Mouse (Mus musculus) midbrain, embryonic 10.5 days (tissue): ENCODE data around the gene Celf5. TPM values are rescaled to one million over a fixed set of nuclear protein-coding genes. Genes with fewer than 3 reads are reported as not detected.
"Not testable (repeated sequence)": the region's sequence is repeated elsewhere in the genome, so short reads cannot be mapped to it uniquely, and the experiment has no call there.

Source experiments
- DNase-seq: peaks from one replicate; pipeline ENCODE4 v3.0.0-alpha.2; 2017; ENCODE audit warnings: low spot score
- H3K27ac ChIP-seq: fragments of 300-500 bp; sonication (generic); replicated peaks from 2 replicates; pipeline ENCODE4 v1.5.1; 2016; ENCODE audit warnings: mild to moderate bottlenecking
- H3K27me3 ChIP-seq: fragments of 300-500 bp; sonication (generic); 2 replicates; pipeline ENCODE4 v1.6.1; 2016; ENCODE audit warnings: low read depth, mild to moderate bottlenecking; ENCODE audit not compliant: poor library complexity, severe bottlenecking
- H3K36me3 ChIP-seq: fragments of 300-500 bp; sonication (generic); 2 replicates; pipeline ENCODE4 v1.6.1; 2016; ENCODE audit warnings: mild to moderate bottlenecking, moderate library complexity
- H3K4me1 ChIP-seq: fragments of 300-500 bp; sonication (generic); 2 replicates; pipeline ENCODE4 v1.6.1; 2016
- H3K4me3 ChIP-seq: fragments of 300-500 bp; sonication (generic); 2 replicates; pipeline ENCODE4 v1.5.1; 2016; ENCODE audit warnings: mild to moderate bottlenecking, moderate library complexity
- H3K9me3 ChIP-seq: fragments of 300-500 bp; sonication (generic); replicated peaks from 2 replicates; pipeline ENCODE4 v1.6.1; 2016; ENCODE audit warnings: mild to moderate bottlenecking
- WGBS: fragments of 180-500 bp; shearing (Covaris S2); methylation state at CpG from one replicate; pipeline ENCODE4 v1.1.7; 2016; 5-methylcytosine and 5-hydroxymethylcytosine counted together
- polyA plus RNA-seq: library from polyadenylated mRNA; unstranded; fragments of >200 nt; fragmentation: Nextera tagmentation; extraction: Ambion mirVana; gene quantifications from 2 replicates; pipeline ENCODE4 v1.2.1, GENCODE M21; 2016

Gene Celf5
- polyA plus RNA-seq, 1 experiment from 2014 or later: 5.0 TPM

DNA sequence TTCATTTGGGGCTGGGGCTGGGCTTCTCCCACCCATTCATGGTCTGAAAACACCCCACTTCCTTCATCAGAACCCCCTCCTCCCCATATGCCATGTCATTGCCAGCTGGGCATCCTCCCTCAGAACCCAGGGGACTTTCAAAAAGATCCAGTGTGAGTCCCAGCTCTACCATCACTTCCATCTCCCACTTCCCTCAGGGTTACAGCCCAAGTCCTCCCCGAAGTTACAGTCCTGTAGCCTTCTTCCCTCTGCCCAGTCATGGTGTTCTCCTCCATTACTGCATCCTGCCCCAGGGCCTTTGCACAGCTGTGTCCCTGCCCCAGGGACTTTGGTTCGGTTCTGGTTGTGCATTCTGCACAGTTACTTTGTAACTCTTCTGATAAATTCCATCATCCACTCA is 28.4 kb downstream of the Celf5 start:
- no peak for DNase-seq
- Histone ChIP-seq H3K27me3 (peaks cover 92% of the 10 kb centered on the region), H3K4me1 (peaks cover 7% of the 10 kb centered on the region; the same call in 1 of the 2 replicates), H3K9me3 (no peaks in the 10 kb centered on the region), H3K36me3 (no peaks in the 10 kb centered on the region), H3K4me3 (no peak overlapping the region), H3K27ac (no peak overlapping the region)
- whole genome bisulfite sequencing: 83% methylated on average over 2 of the region's 2 CpGs

DNA sequence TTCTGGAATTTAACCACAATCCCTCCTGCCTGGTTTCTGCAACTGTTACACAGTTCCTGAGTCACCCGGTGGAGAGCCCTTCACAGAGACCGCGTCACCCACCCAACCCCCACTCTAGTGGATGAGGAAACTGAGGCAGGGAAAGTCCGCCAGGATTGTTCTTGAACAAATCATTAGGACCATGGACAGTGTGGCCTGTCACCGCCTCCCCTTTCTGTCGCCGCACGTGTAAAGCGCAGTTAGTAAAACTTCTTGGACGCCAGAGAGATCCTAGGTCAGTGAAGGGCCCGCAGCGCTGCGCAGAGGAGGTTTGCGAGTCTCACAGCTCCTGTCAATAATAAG is 29.6 kb downstream of the Celf5 start:
- H3K36me3 ChIP-seq: no peaks in the 10 kb centered on the region
- no peak overlapping the region for H3K4me3 ChIP-seq
- peaks cover 7% of the 10 kb centered on the region; the same call in 1 of the 2 replicates for H3K4me1 ChIP-seq
- H3K27ac ChIP-seq: no peak overlapping the region
- peak; percentile 16 for DNase-seq
- WGBS: 5% methylated on average over 14 of the region's 14 CpGs
- H3K27me3 ChIP-seq: peaks cover 80% of the 10 kb centered on the region
- no peaks in the 10 kb centered on the region for H3K9me3 ChIP-seq

- Histone ChIP-seq H3K4me3 (no peak overlapping the region), H3K36me3 (no peaks in the 10 kb centered on the region), H3K27ac (no peak overlapping the region), H3K27me3 (peaks cover 75% of the 10 kb centered on the region), H3K4me1 (peaks cover 7% of the 10 kb centered on the region; the same call in 1 of the 2 replicates), H3K9me3 (no peaks in the 10 kb centered on the region)
- DNase-seq: peak; percentile 19
- WGBS: 11% methylated on average over 36 of the region's 36 CpGs
Measured at GRCm38 (mm10) chr10:81452237-81452946, 30.1 kb downstream of the Celf5 start.

GRCm38 (mm10) chr10:81451365-81451745 is 31.2 kb downstream of the Celf5 start:
- peaks cover 64% of the 10 kb centered on the region for H3K27me3 ChIP-seq
- no peaks in the 10 kb centered on the region for H3K9me3 ChIP-seq
- peaks cover 7% of the 10 kb centered on the region; the same call in 1 of the 2 replicates for H3K4me1 ChIP-seq
- WGBS: 73% methylated on average over 6 of the region's 6 CpGs
- no peak overlapping the region for H3K4me3 ChIP-seq
- no peak overlapping the region for H3K27ac ChIP-seq
- peak; percentile 11 for DNase-seq
- H3K36me3 ChIP-seq: no peaks in the 10 kb centered on the region

GRCm38 (mm10) chr10:81450641-81451364 is 31.7 kb downstream of the Celf5 start:
- peak; percentile 10 for DNase-seq
- Histone ChIP-seq H3K36me3 (no peaks in the 10 kb centered on the region), H3K4me1 (peaks cover 7% of the 10 kb centered on the region; the same call in 1 of the 2 replicates), H3K27ac (no peak overlapping the region), H3K27me3 (peaks cover 59% of the 10 kb centered on the region), H3K9me3 (no peaks in the 10 kb centered on the region), H3K4me3 (no peak overlapping the region)
- 63% methylated on average over 9 of the region's 9 CpGs for WGBS

GRCm38 (mm10) chr10:81450140-81450539 is 32.4 kb downstream of the Celf5 start:
- peaks cover 52% of the 10 kb centered on the region for H3K27me3 ChIP-seq

DNA sequence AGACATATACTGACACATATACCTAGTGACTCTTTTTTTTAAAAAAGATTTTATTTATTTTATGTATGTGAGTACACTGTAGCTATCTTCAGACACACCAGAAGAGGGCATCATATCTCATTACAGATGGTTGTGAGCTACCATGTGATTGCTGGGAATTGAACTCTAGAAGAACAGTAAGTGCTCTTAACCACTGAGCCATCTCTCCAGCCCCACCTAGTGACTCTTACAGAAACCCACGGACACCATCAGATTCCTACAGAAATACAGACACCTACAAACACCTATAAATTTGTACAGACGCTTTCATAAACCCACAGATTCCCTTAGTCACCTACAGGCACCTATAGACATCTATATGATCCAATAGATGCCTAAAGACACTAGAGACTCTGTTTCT is 37.0 kb downstream of the Celf5 start:
- not testable (repeated sequence) for H3K4me1 ChIP-seq, H3K27ac ChIP-seq, H3K4me3 ChIP-seq, DNase-seq, H3K9me3 ChIP-seq, H3K27me3 ChIP-seq, H3K36me3 ChIP-seq
- 32% methylated on average over 2 of the region's 2 CpGs for WGBS

More at GRCm38 (mm10) chr10:81450140-81450539, 32.4 kb downstream of the Celf5 start:
- Histone ChIP-seq H3K36me3 (no peaks in the 10 kb centered on the region), H3K4me1 (peaks cover 7% of the 10 kb centered on the region; the same call in 1 of the 2 replicates), H3K9me3 (no peaks in the 10 kb centered on the region), H3K27ac (no peak overlapping the region), H3K4me3 (no peak overlapping the region)
- WGBS: 1% methylated on average over 7 of the region's 7 CpGs
- peak; percentile 83 for DNase-seq

- no peaks in the 10 kb centered on the region for H3K4me1 ChIP-seq
- H3K36me3 ChIP-seq: no peaks in the 10 kb centered on the region
- H3K4me3 ChIP-seq: no peak overlapping the region
- DNase-seq: no peak
- no peak overlapping the region for H3K27ac ChIP-seq
- H3K27me3 ChIP-seq: peaks cover 10% of the 10 kb centered on the region; the same call in 1 of the 2 replicates
- H3K9me3 ChIP-seq: no peaks in the 10 kb centered on the region
Measured at GRCm38 (mm10) chr10:81441019-81441418, 41.5 kb downstream of the Celf5 start.

DNA sequence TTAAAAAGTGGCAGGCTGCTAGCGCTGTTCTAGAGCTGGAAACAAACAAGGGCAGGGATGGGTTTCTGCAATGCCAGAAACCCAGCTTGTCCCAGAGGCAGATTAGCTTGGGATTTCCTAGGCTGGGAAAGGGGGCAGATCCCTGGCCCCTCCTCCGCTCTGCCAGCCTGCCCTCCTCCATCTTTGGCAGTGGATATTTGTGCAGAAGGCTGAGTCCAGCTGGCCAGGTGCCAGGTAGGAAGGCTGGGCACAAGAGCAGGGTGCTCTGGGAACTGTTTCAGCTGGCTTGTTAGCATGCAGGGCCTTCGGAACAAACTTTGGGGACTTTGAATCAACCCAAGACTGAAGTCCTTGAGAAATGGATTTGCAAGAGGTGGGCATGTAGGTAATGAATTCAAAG is 47.1 kb downstream of the Celf5 start:
- no peaks in the 10 kb centered on the region for H3K9me3 ChIP-seq
- 84% methylated on average over 3 of the region's 3 CpGs for WGBS
- DNase-seq: no peak
- no peak overlapping the region for H3K4me3 ChIP-seq
- H3K4me1 ChIP-seq: peaks cover 30% of the 10 kb centered on the region
- H3K27me3 ChIP-seq: peaks cover 59% of the 10 kb centered on the region
- H3K27ac ChIP-seq: no peak overlapping the region
- H3K36me3 ChIP-seq: no peaks in the 10 kb centered on the region

DNA sequence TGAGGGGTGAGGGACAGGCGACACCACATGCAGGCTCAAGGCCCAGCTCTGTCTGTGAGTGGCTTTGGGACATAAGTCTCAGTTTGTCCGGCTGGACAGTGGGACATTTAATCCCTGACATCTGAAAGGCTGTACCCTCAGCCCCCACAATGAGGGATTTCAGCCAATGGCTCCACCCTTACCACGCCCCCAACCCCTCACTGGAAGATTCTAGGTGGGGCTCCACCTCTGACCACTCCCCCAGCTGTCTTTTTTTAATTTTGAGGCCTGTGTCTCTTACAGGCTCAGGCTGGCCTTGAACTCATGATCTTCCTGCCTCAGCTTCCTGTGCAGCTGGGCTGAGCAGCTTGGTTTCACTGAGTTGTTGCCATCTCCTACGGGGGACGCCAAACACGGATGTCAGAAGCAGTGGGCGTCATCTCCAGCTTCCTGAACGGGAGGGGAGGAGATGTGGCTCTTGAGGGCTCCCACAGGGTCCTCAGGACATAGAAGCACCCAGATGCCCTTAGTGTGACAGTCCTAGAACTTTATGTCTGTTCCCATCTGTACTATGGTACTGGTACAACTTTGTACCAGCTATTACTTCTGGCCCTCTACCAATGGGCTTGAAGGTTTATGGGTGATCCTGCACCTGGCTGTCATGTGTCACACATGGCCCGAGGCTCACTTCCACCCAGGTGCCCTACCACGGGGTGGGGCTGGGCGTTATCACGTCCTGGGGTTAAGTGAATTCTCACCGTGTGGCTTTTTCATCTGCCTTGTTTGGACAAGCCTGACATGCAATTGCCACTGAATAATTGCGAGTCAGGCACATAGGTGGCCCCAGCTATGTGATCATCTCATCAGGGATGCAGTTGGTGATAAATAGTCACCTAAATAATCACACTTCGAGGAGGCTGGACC is 47.9 kb downstream of the Celf5 start:
- WGBS: 67% methylated on average over 15 of the region's 15 CpGs
- DNase-seq: peak; percentile 11
- Histone ChIP-seq H3K27me3 (peaks cover 60% of the 10 kb centered on the region), H3K27ac (no peak overlapping the region), H3K9me3 (no peaks in the 10 kb centered on the region), H3K36me3 (no peaks in the 10 kb centered on the region), H3K4me1 (peaks cover 35% of the 10 kb centered on the region), H3K4me3 (no peak overlapping the region)

DNA sequence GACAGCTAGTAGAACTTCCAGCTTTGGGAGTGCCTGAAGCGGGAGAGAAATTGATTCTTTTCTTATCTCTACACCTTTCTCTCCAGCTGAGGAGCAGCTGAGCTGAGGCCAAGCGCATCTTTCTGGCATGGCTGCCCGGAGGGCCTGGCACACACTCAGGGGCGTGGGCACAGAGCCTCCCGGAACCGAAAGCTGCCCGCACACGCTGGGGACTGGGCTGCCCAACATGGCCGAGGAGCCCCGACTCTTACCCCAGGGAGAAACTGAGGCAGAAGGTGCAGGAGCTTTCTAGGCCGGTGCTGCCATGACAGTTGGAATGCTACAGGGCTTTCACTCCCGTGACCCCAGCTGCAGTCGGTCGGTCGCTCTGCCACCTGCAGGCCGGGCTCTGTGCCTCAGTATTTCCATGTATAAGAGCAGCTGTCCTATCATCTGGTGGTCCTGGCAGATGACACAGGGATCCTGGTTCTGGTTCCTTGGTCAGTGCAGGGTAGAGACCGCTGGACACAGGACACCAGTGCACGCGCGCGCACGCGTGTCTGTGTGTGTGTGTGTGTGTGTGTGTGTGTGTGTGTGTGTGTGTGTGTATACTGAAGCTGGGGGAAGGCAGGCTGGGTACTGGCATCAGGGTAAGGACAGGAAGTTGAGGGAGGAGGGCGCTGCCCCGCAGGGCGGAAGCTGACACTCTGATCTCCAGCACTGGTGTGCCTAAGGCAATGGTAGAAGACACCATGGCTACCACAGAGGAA is 48.8 kb downstream of the Celf5 start:
- 0 out of 2 replicates have a peak overlapping the region, but pooled peaks have one; percentile 55 for H3K27ac ChIP-seq

GRCm38 (mm10) chr10:81432868-81433262 is 49.6 kb downstream of the Celf5 start:
- 5% methylated on average over 17 of the region's 17 CpGs for WGBS

More for the DNA sequence above, 48.8 kb downstream of the Celf5 start:
- Histone ChIP-seq H3K4me3 (0 out of 2 replicates have a peak overlapping the region, but pooled peaks have one; percentile 40), H3K4me1 (peaks cover 40% of the 10 kb centered on the region), H3K9me3 (no peaks in the 10 kb centered on the region), H3K36me3 (no peaks in the 10 kb centered on the region), H3K27me3 (peaks cover 68% of the 10 kb centered on the region)
- WGBS: 83% methylated on average over 26 of the region's 26 CpGs
- DNase-seq: peak; percentile 11

More at GRCm38 (mm10) chr10:81432868-81433262, 49.6 kb downstream of the Celf5 start:
- Histone ChIP-seq H3K4me3 (peak overlapping the region; percentile 40), H3K27ac (peak overlapping the region; percentile 55), H3K27me3 (peaks cover 77% of the 10 kb centered on the region), H3K36me3 (no peaks in the 10 kb centered on the region), H3K4me1 (peaks cover 40% of the 10 kb centered on the region), H3K9me3 (no peaks in the 10 kb centered on the region)
- peak; percentile 83 for DNase-seq
